Mouse (Mus musculus) liver, adult 2 months (tissue): ENCODE results near the gene Lsm10.

Source experiments
- CTCF ChIP-seq: fragments of 200-500 bp; IDR thresholded peaks from 2 replicates; pipeline ENCODE4 v1.5.1; 2011; ENCODE audit warnings: low read depth, low read length, control low read depth
- POLR2A ChIP-seq: fragments of 200-500 bp; IDR thresholded peaks from 2 replicates; pipeline ENCODE4 v1.6.1; 2011; ENCODE audit warnings: low read length, control low read depth; ENCODE audit not compliant: insufficient read depth; ENCODE audit errors: extremely low read depth

DNA sequence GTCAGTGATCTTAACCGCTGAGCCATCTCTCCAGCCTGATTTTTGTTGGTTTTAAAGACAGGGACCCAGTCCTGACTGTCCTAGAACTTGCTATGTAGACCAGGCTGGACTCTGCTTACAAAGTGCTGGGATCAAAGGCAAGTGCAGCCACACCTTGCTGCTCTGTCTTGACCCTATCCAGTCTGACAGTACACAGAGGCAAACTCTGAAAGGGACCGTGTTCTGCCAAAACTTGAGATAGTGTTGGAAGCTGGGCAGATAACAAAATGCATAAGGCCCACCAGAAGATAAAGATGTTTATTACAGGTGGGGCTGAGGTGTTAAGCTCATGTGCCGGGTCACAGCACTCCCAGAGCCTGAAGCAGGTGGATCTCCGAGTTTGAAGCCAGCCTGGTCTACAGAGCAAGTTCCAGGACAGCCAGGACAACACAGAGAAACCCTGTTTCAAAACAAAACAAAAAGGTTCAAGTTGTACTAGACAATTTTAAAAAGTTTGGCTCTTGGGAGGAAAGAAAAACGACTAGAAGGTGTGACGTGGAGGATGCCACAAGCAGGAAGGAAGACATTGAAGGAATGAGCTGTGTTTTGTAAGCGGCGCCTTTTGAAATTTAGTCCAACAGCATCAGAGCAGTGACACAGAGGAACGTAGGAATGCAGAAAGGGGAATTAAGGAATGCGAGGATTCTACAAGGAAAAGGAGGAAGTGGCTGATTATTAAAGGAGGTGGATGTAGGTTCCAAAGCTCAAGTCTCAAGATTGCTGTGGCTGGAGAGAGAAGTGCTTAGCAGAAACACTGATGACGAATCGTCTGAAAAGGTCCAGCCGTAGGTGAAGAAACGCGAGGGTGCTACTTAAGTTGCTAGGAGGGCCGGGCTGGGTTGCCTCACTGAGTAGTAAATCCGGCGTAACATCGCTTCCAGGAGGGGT is 39.0 kb upstream of the Lsm10 start:
- no peak for TF ChIP-seq POLR2A
- no peak for TF ChIP-seq CTCF
